Mouse (Mus musculus): ENCODE measurements around the gene Cd8a.
"Not testable (repeated sequence)": the region's sequence is repeated elsewhere in the genome, so short reads cannot be mapped to it uniquely, and the experiment has no call there.

The Cd8a gene

GRCm38 (mm10) chr6:71373249-71373775, at the start of gene Cd8a:
TSS of gene Cd8a (plus strand) at chr6:71373427.
- DNase-seq (ENCODE audit: low spot score in 2 of 2), result no peak

GRCm38 (mm10) chr6:71324816-71325215, 48.4 kb upstream of the Cd8a start:
- no peak for DNase-seq (ENCODE audit: low spot score in 2 of 2)

GRCm38 (mm10) chr6:71329881-71330280, 43.3 kb upstream of the Cd8a start:
- DNase-seq (ENCODE audit: low spot score in 2 of 2), result no peak

- no peak for DNase-seq (ENCODE audit: low spot score in 2 of 2)
Observed at GRCm38 (mm10) chr6:71330486-71330885, 42.7 kb upstream of the Cd8a start.

- not testable (repeated sequence) for DNase-seq (ENCODE audit: low spot score in 2 of 2)
Observed at GRCm38 (mm10) chr6:71331491-71331890, 41.7 kb upstream of the Cd8a start.

GRCm38 (mm10) chr6:71332236-71332965, 40.8 kb upstream of the Cd8a start:
- DNase-seq (ENCODE audit: low spot score in 2 of 2), result no peak

- no peak for DNase-seq (ENCODE audit: low spot score in 2 of 2)
Observed at GRCm38 (mm10) chr6:71333031-71333430, 40.2 kb upstream of the Cd8a start.

GRCm38 (mm10) chr6:71333578-71334273, 39.5 kb upstream of the Cd8a start:
- DNase-seq (ENCODE audit: low spot score in 2 of 2), result no peak

- DNase-seq (ENCODE audit: low spot score in 2 of 2), result no peak
Observed at GRCm38 (mm10) chr6:71337666-71338065, 35.6 kb upstream of the Cd8a start.

- no peak for DNase-seq (ENCODE audit: low spot score in 2 of 2)
Observed at GRCm38 (mm10) chr6:71338941-71339340, 34.3 kb upstream of the Cd8a start.

- no peak for DNase-seq (ENCODE audit: low spot score in 2 of 2)
Observed at GRCm38 (mm10) chr6:71339351-71339750, 33.9 kb upstream of the Cd8a start.

GRCm38 (mm10) chr6:71341179-71341578, 32.0 kb upstream of the Cd8a start:
- no peak for DNase-seq (ENCODE audit: low spot score in 2 of 2)

- no peak for DNase-seq (ENCODE audit: low spot score in 2 of 2)
Observed at GRCm38 (mm10) chr6:71348006-71348405, 25.2 kb upstream of the Cd8a start.

- DNase-seq (ENCODE audit: low spot score in 2 of 2), result no peak
Observed at GRCm38 (mm10) chr6:71351201-71351600, 22.0 kb upstream of the Cd8a start.

GRCm38 (mm10) chr6:71352201-71352600, 21.0 kb upstream of the Cd8a start:
- DNase-seq (ENCODE audit: low spot score in 2 of 2), result no peak

GRCm38 (mm10) chr6:71352866-71353427, 20.3 kb upstream of the Cd8a start:
- DNase-seq (ENCODE audit: low spot score in 2 of 2), result no peak

GRCm38 (mm10) chr6:71353722-71354121, 19.5 kb upstream of the Cd8a start:
- no peak for DNase-seq (ENCODE audit: low spot score in 2 of 2)

- DNase-seq (ENCODE audit: low spot score in 2 of 2), result no peak
Observed at GRCm38 (mm10) chr6:71357493-71357892, 15.7 kb upstream of the Cd8a start.

GRCm38 (mm10) chr6:71360221-71360620, 13.0 kb upstream of the Cd8a start:
- DNase-seq (ENCODE audit: low spot score in 2 of 2), result no peak

GRCm38 (mm10) chr6:71360751-71361150, 12.5 kb upstream of the Cd8a start:
- no peak for DNase-seq (ENCODE audit: low spot score in 2 of 2)

GRCm38 (mm10) chr6:71361156-71361670, 12.0 kb upstream of the Cd8a start:
- no peak for DNase-seq (ENCODE audit: low spot score in 2 of 2)

- no peak for DNase-seq (ENCODE audit: low spot score in 2 of 2)
Observed at GRCm38 (mm10) chr6:71363995-71364394, 9.2 kb upstream of the Cd8a start.

All from urinary bladder, adult 18-20 months (tissue).